Mouse (Mus musculus): ENCODE results near the gene Map1lc3b.

DNA sequence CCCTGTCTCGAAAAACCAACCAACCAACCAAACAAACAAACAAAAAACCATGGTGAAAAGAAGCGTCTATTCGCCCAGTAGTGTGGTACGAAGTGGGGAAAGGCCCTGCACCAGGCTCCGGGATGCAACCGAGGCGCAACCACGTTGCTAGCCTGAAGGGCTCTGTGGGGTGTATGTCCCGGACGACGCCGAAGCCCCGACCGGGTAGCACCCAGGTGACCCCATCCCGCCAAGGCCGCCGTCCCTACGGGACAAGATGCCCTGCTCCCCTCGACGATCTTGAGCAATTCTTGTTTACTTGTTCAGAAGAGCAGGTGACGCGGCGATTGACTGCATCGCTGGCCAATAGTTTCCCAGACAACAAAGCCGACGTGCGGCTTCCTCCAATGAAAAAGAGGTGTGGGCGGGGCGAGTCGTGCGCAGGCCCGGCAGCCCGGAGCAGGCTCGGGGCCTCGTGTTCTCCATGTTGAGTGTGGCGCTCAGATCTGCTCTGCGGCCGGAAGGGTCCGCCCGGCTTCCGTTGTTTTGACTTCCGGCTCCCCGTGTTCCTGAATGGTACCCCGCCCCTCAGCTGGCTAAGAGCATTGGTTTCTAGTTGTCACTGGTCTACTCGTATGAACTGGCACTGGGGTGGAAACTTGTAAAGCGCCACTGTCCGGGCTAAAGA is 4.9 kb upstream of the Map1lc3b start:
- TF ChIP-seq CTCF (IDR thresholded peaks at IDR 0.05 in 2 of 3, conservative IDR thresholded peaks at IDR 0.05 in 1 of 3; ENCODE audit: control insufficient read depth in 1 of 3, insufficient read depth in 1 of 3, low read depth in 2 of 3, low read length in 3 of 3, poor library complexity in 1 of 3, severe bottlenecking in 1 of 3): no peak
- peak; percentile 69 for TF ChIP-seq MAX (IDR thresholded peaks at IDR 0.05; ENCODE audit: low read length)
- peak; percentile 99 for TF ChIP-seq NRF1 (IDR thresholded peaks at IDR 0.05; ENCODE audit: insufficient read depth, low read depth, low read length, poor library complexity, severe bottlenecking)
